Mouse (Mus musculus) stomach, postnatal 0 days (tissue): Measurements from ENCODE around the gene Tyro3.

ENCODE experiments used
- CTCF ChIP-seq: IDR thresholded peaks from 2 replicates; pipeline ENCODE4 v1.5.1; 2016; ENCODE audit warnings: antibody characterized with exemption, low read depth, mild to moderate bottlenecking, moderate library complexity
- EP300 ChIP-seq: optimal IDR thresholded peaks from 2 replicates; pipeline ENCODE3; 2016; ENCODE audit warnings: antibody characterized with exemption

- TF ChIP-seq CTCF: no peak
- TF ChIP-seq EP300: no peak
Observed at GRCm38 (mm10) chr2:119840008-119840407, 42.5 kb downstream of the Tyro3 start.
